Mouse (Mus musculus): Measurements from ENCODE around the gene Ldhal6b.

DNA sequence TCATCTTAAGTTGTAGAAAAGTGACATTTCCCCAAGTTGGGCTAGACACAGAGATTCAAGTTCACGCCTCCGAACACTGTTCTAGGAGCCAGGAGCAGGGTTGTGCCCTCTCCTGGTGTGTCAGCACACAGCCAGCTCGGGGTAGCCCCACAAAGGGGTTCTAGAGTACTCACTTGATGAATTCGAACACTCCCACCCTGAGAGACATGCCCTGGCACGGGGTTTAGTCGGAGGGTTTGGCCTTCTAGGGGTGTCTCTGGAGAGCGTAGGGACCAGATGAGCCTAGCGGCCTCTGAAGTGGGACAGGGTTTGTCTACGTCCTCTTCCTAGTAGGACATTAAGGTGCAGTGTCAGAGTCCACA is 11.2 kb upstream of the Ldhal6b start:
- TF ChIP-seq POLR2A (IDR thresholded peaks at IDR 0.05; ENCODE audit: control insufficient read depth in 1 of 2, insufficient read depth in 1 of 2, low read depth in 1 of 2, low read length in 2 of 2, poor library complexity in 1 of 2) (no peak), USF1 (IDR thresholded peaks at IDR 0.05; ENCODE audit: low read depth, low read length) (no peak), TBP (IDR thresholded peaks at IDR 0.05; ENCODE audit: low read depth, low read length) (no peak), E2F4 (IDR thresholded peaks at IDR 0.05; ENCODE audit: borderline replicate concordance, low read depth, low read length) (no peak), CTCF (IDR thresholded peaks at IDR 0.05 in 2 of 3, conservative IDR thresholded peaks at IDR 0.05 in 1 of 3; ENCODE audit: control insufficient read depth in 1 of 3, insufficient read depth in 1 of 3, low read depth in 2 of 3, low read length in 3 of 3, poor library complexity in 1 of 3, severe bottlenecking in 1 of 3) (0 out of 6 replicates have a peak, but pooled peaks of 1 of the 3 experiments have one; percentile 3), JUND (IDR thresholded peaks at IDR 0.05; ENCODE audit: low read depth, low read length) (no peak), POLR2AphosphoS2 (IDR thresholded peaks at IDR 0.05; ENCODE audit: low read length) (no peak), CHD2 (IDR thresholded peaks at IDR 0.05; ENCODE audit: low read length) (no peak), MAZ (IDR thresholded peaks at IDR 0.05; ENCODE audit: low read depth, low read length) (no peak), UBTF (IDR thresholded peaks at IDR 0.05; ENCODE audit: borderline replicate concordance, insufficient read depth, low read depth, low read length) (no peak), ETS1 (IDR thresholded peaks at IDR 0.05; ENCODE audit: low read depth, low read length) (no peak), GATA1 (IDR thresholded peaks at IDR 0.05; ENCODE audit: low read depth, low read length) (no peak), CHD1 (IDR thresholded peaks at IDR 0.05; ENCODE audit: low read depth, low read length) (no peak), RAD21 (IDR thresholded peaks at IDR 0.05; ENCODE audit: low read depth, low read length) (no peak)

Measured in MEL (cell line).